Mouse (Mus musculus) limb, embryonic 14.5 days (tissue): ENCODE data around the gene Dapk3. TPM values are rescaled to one million over a fixed set of nuclear protein-coding genes. Genes with fewer than 3 reads are reported as not detected.
A peak's percentile ranks its signal among the peaks of the same experiment; 100 is the strongest.

Experiments
- ATAC-seq: fragments of 200-750 bp; cut with Nextera tagmentation; 2 replicates; pipeline ENCODE4 v1.8.0; 2017; ENCODE audit warnings: low read depth, moderate number of reproducible peaks, moderate TSS enrichment; ENCODE audit not compliant: low FRiP score
- DNase-seq: peaks from one replicate; pipeline ENCODE4 v3.0.0-alpha.2; 2015; ENCODE audit warnings: low spot score
- H3K27ac ChIP-seq: fragments of 300-500 bp; sonication (generic); replicated peaks from 2 replicates; pipeline ENCODE4 v1.5.1; 2014; ENCODE audit warnings: low read depth, mild to moderate bottlenecking, low read length, moderate library complexity, mixed read lengths
- H3K27me3 ChIP-seq: fragments of 300-500 bp; sonication (generic); 2 replicates; pipeline ENCODE4 v1.6.1; 2014; ENCODE audit warnings: low read length, mixed read lengths; ENCODE audit not compliant: control insufficient read depth, insufficient read depth
- H3K36me3 ChIP-seq: fragments of 300-500 bp; sonication (generic); 2 replicates; pipeline ENCODE4 v1.6.1; 2014; ENCODE audit warnings: mild to moderate bottlenecking, low read length, moderate library complexity, mixed read lengths; ENCODE audit not compliant: control insufficient read depth, insufficient read depth
- H3K4me1 ChIP-seq: fragments of 300-500 bp; sonication (generic); 2 replicates; pipeline ENCODE4 v1.6.1; 2014; ENCODE audit warnings: antibody characterized with exemption, low read length, mixed read lengths; ENCODE audit not compliant: control insufficient read depth, insufficient read depth
- H3K4me2 ChIP-seq: fragments of 300-500 bp; sonication (generic); replicated peaks from 2 replicates; pipeline ENCODE4 v1.6.1; 2014; ENCODE audit warnings: low read depth, mild to moderate bottlenecking, low read length, moderate library complexity; ENCODE audit not compliant: severe bottlenecking
- H3K4me3 ChIP-seq: fragments of 300-500 bp; sonication (generic); replicated peaks from 2 replicates; pipeline ENCODE4 v1.5.1; 2014; ENCODE audit warnings: low read length
- H3K9ac ChIP-seq: fragments of 300-500 bp; sonication (generic); 2 replicates; pipeline ENCODE4 v1.6.1; 2014; ENCODE audit warnings: mild to moderate bottlenecking, low read depth, low read length, moderate library complexity; ENCODE audit not compliant: severe bottlenecking
- H3K9me3 ChIP-seq: fragments of 300-500 bp; sonication (generic); 2 replicates; pipeline ENCODE4 v1.6.1; 2016; ENCODE audit warnings: low read length; ENCODE audit not compliant: control insufficient read depth
- POLR2A ChIP-seq: fragments of 200-500 bp; IDR thresholded peaks from 2 replicates; pipeline ENCODE4 v1.8.0; 2012; ENCODE audit warnings: inconsistent platforms, mild to moderate bottlenecking, moderate library complexity, borderline replicate concordance; ENCODE audit not compliant: insufficient read depth, insufficient read length; ENCODE audit errors: extremely low read depth
- WGBS: fragments of 180-500 bp; shearing (Covaris S2); extraction: QIAGEN DNeasy Blood & Tissue Kit; methylation state at CpG from one replicate; pipeline ENCODE4 v1.1.7; 2014; 5-methylcytosine and 5-hydroxymethylcytosine counted together
- polyA plus RNA-seq, 2 experiments: library from polyadenylated mRNA; depleted of rRNA in 1 of 2; stranded (reverse) in 1 of 2; unstranded in 1 of 2; fragments of >200 nt; fragmentation: Nextera tagmentation in 1 of 2; extraction: Ambion mirVana in 1 of 2; gene quantifications; 2 replicates each; pipeline versions ENCODE4 v1.2.1 to v1.2.3; 2012 to 2014

Dapk3 gene
- polyA plus RNA-seq, 2 experiments, result 57.7 to 73.0 TPM

GRCm38 (mm10) chr10:81152609-81153008, 30.2 kb upstream of the Dapk3 start:
- ATAC-seq (no peak), DNase-seq (no peak)
- Histone ChIP-seq H3K4me2 (no peak overlapping the region), H3K27ac (no peak overlapping the region), H3K4me3 (no peak overlapping the region), H3K9me3 (no peaks in the 10 kb centered on the region), H3K9ac (no peak overlapping the region), H3K36me3 (peaks cover 80% of the 10 kb centered on the region), H3K4me1 (no peaks in the 10 kb centered on the region), H3K27me3 (no peaks in the 10 kb centered on the region)
- WGBS, result 77% methylated on average over 12 of the region's 12 CpGs
- TF ChIP-seq POLR2A, result no peak

- no peak overlapping the region for H3K27ac ChIP-seq
- H3K36me3 ChIP-seq, result peaks cover 79% of the 10 kb centered on the region
These were observed 28.5 kb upstream of the Dapk3 start for GRCm38 (mm10) chr10:81154313-81154712.

GRCm38 (mm10) chr10:81154736-81155135, 28.1 kb upstream of the Dapk3 start:
- Histone ChIP-seq H3K4me1 (no peaks in the 10 kb centered on the region), H3K36me3 (peaks cover 77% of the 10 kb centered on the region), H3K27ac (0 out of 2 replicates have a peak overlapping the region, but pooled peaks have one; percentile 26), H3K9me3 (no peaks in the 10 kb centered on the region), H3K27me3 (no peaks in the 10 kb centered on the region), H3K4me2 (no peak overlapping the region), H3K9ac (no peak overlapping the region), H3K4me3 (no peak overlapping the region)
- ATAC-seq, result no peak
- WGBS, result 81% methylated on average over 6 of the region's 6 CpGs
- no peak for DNase-seq
- no peak for TF ChIP-seq POLR2A

More at GRCm38 (mm10) chr10:81154313-81154712, 28.5 kb upstream of the Dapk3 start:
- no peaks in the 10 kb centered on the region for H3K9me3 ChIP-seq
- no peak overlapping the region for H3K4me3 ChIP-seq
- TF ChIP-seq POLR2A, result no peak
- no peaks in the 10 kb centered on the region for H3K4me1 ChIP-seq
- 88% methylated on average over 12 of the region's 12 CpGs for WGBS
- DNase-seq, result no peak
- no peak overlapping the region for H3K4me2 ChIP-seq
- ATAC-seq, result no peak
- no peaks in the 10 kb centered on the region for H3K27me3 ChIP-seq
- H3K9ac ChIP-seq, result no peak overlapping the region

GRCm38 (mm10) chr10:81161602-81162317, 21.0 kb upstream of the Dapk3 start:
- Histone ChIP-seq H3K4me1 (peaks cover 5% of the 10 kb centered on the region), H3K9ac (no peak overlapping the region), H3K27ac (no peak overlapping the region), H3K27me3 (no peaks in the 10 kb centered on the region), H3K9me3 (no peaks in the 10 kb centered on the region), H3K4me3 (no peak overlapping the region), H3K36me3 (peaks cover 81% of the 10 kb centered on the region), H3K4me2 (no peak overlapping the region)
- ATAC-seq (no peak), DNase-seq (no peak)
- WGBS, result 58% methylated on average over 7 of the region's 8 CpGs
- TF ChIP-seq POLR2A, result no peak

GRCm38 (mm10) chr10:81162318-81162652, 20.5 kb upstream of the Dapk3 start:
- H3K4me3 ChIP-seq, result no peak overlapping the region

More at GRCm38 (mm10) chr10:81162318-81162652, 20.5 kb upstream of the Dapk3 start:
- ATAC-seq (no peak), DNase-seq (no peak)
- 76% methylated on average over 2 of the region's 2 CpGs for WGBS
- H3K9ac ChIP-seq, result no peak overlapping the region
- no peaks in the 10 kb centered on the region for H3K27me3 ChIP-seq
- H3K36me3 ChIP-seq, result peaks cover 76% of the 10 kb centered on the region
- H3K4me2 ChIP-seq, result no peak overlapping the region
- H3K9me3 ChIP-seq, result no peaks in the 10 kb centered on the region
- TF ChIP-seq POLR2A, result no peak
- H3K4me1 ChIP-seq, result peaks cover 8% of the 10 kb centered on the region
- H3K27ac ChIP-seq, result no peak overlapping the region
